Mouse (Mus musculus) heart, postnatal 14 days (tissue): ENCODE measurements at regions not wholly inside any gene's neighbourhood (a gene's known extent, or its start where the extent isn't known, plus 50 kb on each side); places are given as distances from the start of the nearest gene placed in this dataset.

Experiments used
- DNase-seq, 2 experiments: peaks; one replicate each; pipeline ENCODE4 v3.0.0; 2021 to 2022
- intact Hi-C: fragments of 180-260 bp; cut with DNase I; formaldehyde crosslinking; loops from one replicate; pipeline ENCODE4 v1.15.1; 2025

- DNase-seq, result no peak
- intact Hi-C loops, result no loop called here
Measured at GRCm38 (mm10) chr3:61478861-61479584, 113.3 kb upstream of the B430305J03Rik start.

GRCm38 (mm10) chr3:61475018-61475417 lies 109.3 kb upstream of the B430305J03Rik start:
- intact Hi-C loops, result no loop called here
- DNase-seq, result no peak

GRCm38 (mm10) chr3:61467158-61467557 lies 101.4 kb upstream of the B430305J03Rik start:
- intact Hi-C loops, result no loop called here
- DNase-seq, result peak; percentile 2 to 12

- intact Hi-C loops, result no loop called here
- DNase-seq, result no peak
Measured at GRCm38 (mm10) chr3:61466641-61467040, 100.9 kb upstream of the B430305J03Rik start.

GRCm38 (mm10) chr3:61460076-61460475 lies 94.3 kb upstream of the B430305J03Rik start:
- no peak for DNase-seq
- intact Hi-C loops, result no loop called here

- intact Hi-C loops, result no loop called here
- no peak for DNase-seq
Measured at GRCm38 (mm10) chr3:61456598-61456997, 90.8 kb upstream of the B430305J03Rik start.

GRCm38 (mm10) chr3:61442000-61442739 lies 76.4 kb upstream of the B430305J03Rik start:
- DNase-seq, result no peak
- intact Hi-C loops, result no loop called here

GRCm38 (mm10) chr3:61441445-61441844 lies 75.7 kb upstream of the B430305J03Rik start:
- intact Hi-C loops, result no loop called here
- DNase-seq, result no peak

- DNase-seq, result no peak
- intact Hi-C loops, result no loop called here
Measured at GRCm38 (mm10) chr3:61428713-61429112, 63.0 kb upstream of the B430305J03Rik start.

- no peak for DNase-seq
- intact Hi-C loops, result no loop called here
Measured at GRCm38 (mm10) chr3:61423945-61424344, 58.2 kb upstream of the B430305J03Rik start.

- intact Hi-C loops, result no loop called here
- DNase-seq, result no peak
Measured at GRCm38 (mm10) chr3:61419706-61420105, 54.0 kb upstream of the B430305J03Rik start.

- no peak for DNase-seq
- intact Hi-C loops, result no loop called here
Measured at GRCm38 (mm10) chr3:61418096-61418495, 52.3 kb upstream of the B430305J03Rik start.
